Mouse (Mus musculus): ENCODE results near the gene Pepd. TPM values are rescaled to one million over a fixed set of nuclear protein-coding genes. Genes with fewer than 3 reads are reported as not detected.

Pepd gene
- 10 to 100 TPM; 48.5 to 55.1 TPM for polyA plus RNA-seq (2017; shearing (Covaris generic))

DNA sequence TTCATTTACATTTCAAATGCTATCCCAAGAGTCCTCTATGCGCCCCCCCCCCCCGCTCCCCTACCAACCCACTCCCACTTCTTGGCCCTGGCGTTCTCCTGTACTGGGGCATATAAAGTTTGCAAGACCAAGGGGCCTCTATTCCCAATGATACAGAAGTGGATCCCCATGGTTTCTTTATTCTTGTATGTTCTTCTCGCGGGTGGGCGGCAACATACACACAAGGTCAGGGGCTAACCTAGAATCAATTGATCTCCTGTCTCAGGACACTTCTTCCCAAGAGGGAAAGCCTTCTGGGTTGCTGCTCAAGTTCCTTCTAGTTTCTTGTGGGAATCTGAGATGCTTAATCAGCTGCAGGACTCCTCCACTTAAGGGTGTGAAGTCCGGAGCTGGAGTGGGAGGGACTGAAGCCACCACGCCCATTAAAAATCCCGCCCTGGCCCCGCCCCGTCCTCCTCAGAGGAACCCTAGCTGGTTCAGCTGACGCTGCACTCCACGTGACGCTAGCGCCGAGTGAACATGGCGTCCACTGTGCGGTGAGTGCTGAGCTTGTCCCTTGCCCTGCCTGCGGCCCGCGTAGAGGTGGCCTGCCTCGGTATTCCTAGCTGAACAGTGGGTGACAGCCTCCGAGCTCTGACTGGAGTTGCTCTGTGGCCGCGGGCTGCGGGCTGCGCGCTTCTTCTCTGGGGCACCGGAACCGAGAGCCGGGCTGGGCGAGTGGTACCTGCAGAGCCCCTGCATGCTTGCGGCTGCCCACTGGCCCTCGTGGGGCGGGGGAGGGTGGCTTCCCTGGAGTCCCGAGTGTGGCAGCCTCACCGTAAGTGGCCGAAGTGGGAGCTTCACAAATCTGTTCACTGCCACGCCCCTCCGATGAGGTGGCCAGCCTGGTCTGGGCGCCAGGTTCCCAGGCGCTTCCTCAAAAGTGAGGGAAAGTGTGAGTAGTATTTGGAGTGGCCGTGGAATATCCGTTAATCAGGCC, at the start of gene Pepd:
Gene Pepd (plus strand): TSS at position 461 of the 979 bp plus-strand sequence.

DNA sequence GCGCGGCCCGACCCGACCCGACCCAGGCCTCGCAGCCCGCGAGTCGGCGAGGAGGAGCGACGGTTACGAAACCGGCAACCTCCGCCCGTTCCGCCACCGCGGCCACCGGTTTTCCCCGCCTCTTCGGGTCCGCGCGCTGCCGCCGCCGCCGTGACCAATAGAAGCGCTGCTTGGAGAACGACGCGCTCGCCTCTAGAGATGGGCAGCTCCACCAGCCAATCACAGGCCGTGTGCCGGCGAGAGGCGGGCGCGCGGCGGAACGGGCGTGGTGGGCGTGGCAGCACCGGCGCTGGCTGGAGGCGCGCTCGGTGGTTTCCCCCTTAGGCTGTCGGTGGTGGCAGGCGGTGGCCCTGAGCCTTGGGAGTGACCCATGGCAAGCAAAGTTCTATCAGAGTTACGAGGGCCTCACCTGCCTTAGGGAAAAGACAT, 144.3 kb downstream of the Pepd start, which contains the start of gene Cebpg:
Gene Cebpg (minus strand): TSS at position 138 of the 429 bp plus-strand sequence.

Other genes with a start within 250 kb of the Pepd start
- under 1 TPM; 0.29 to 0.82 TPM for gene Chst8, start 99.7 kb upstream of the Pepd start, polyA plus RNA-seq (2017; shearing (Covaris generic))
- 10 to 100 TPM; 28.6 to 36.0 TPM for gene Cebpg, start 144.2 kb downstream of the Pepd start, polyA plus RNA-seq (2017; shearing (Covaris generic))
- gene Cebpa, start 206.9 kb downstream of the Pepd start, polyA plus RNA-seq (2017; shearing (Covaris generic)) = 1 to 10 TPM in 1 of 2 experiments, under 1 TPM in 1; 0.38 to 6.2 TPM

Data from inflammation-experienced regulatory T-cells (primary cell).